Mouse (Mus musculus): ENCODE results near the gene Clgn. TPM values are rescaled to one million over a fixed set of nuclear protein-coding genes. Genes with fewer than 3 reads are reported as not detected.

Clgn gene
- polyA plus RNA-seq, 2 experiments: 0.26 to 0.39 TPM

GRCm38 (mm10) chr8:83441656-83442242 is 52.1 kb downstream of the Clgn start:
- Histone ChIP-seq H3K27me3 (ENCODE audit: control insufficient read depth, insufficient read depth, low read length) (no peaks in the 10 kb centered on the region), H3K9me3 (ENCODE audit: control insufficient read depth, low read length) (no peaks in the 10 kb centered on the region), H3K27ac (peak overlapping the region; percentile 60), H3K4me1 (replicated peaks; ENCODE audit: control insufficient read depth in 2 of 2, insufficient read depth in 2 of 2, low read length in 1 of 2) (peaks cover 18 to 22% of the 10 kb centered on the region in 2 experiments), H3K4me3 (ENCODE audit: insufficient read depth in 1 of 2, low read depth in 2 of 2, low read length in 2 of 2) (peak overlapping the region; percentile 74 to 97), H3K36me3 (replicated peaks; ENCODE audit: control insufficient read depth, insufficient read depth, low read depth) (peaks cover 20% of the 10 kb centered on the region), H3K4me2 (ENCODE audit: low read depth) (peak overlapping the region; percentile 96), H3K9ac (replicated peaks) (peak overlapping the region; percentile 77)
- DNase-seq (ENCODE audit: low read depth in 3 of 3, low spot score in 3 of 3): no peak
- under 1% methylated on average over 29 of the region's 29 CpGs for WGBS (ENCODE audit: insufficient replicate concordance)
- TF ChIP-seq EP300 (IDR thresholded peaks at IDR 0.05; ENCODE audit: low read depth) (no peak), CTCF (IDR thresholded peaks at IDR 0.05; ENCODE audit: low read depth) (no peak)
- no peak; the same call in 1 of the 2 replicates for ATAC-seq (ENCODE audit: insufficient read depth)

- Histone ChIP-seq H3K9ac (replicated peaks) (peak overlapping the region; percentile 77), H3K4me1 (replicated peaks; ENCODE audit: control insufficient read depth in 2 of 2, insufficient read depth in 2 of 2, low read length in 1 of 2) (peaks cover 18 to 22% of the 10 kb centered on the region in 2 experiments), H3K9me3 (ENCODE audit: control insufficient read depth, low read length) (no peaks in the 10 kb centered on the region), H3K27me3 (ENCODE audit: control insufficient read depth, insufficient read depth, low read length) (no peaks in the 10 kb centered on the region), H3K4me3 (ENCODE audit: insufficient read depth in 1 of 2, low read depth in 2 of 2, low read length in 2 of 2) (peak overlapping the region; percentile 74 to 97), H3K36me3 (replicated peaks; ENCODE audit: control insufficient read depth, insufficient read depth, low read depth) (peaks cover 14% of the 10 kb centered on the region), H3K27ac (peak overlapping the region; percentile 60), H3K4me2 (ENCODE audit: low read depth) (peak overlapping the region; percentile 96)
- WGBS (ENCODE audit: insufficient replicate concordance): under 1% methylated on average over 64 of the region's 64 CpGs
- DNase-seq (ENCODE audit: low read depth in 3 of 3, low spot score in 3 of 3): peak; percentile 96 to 97 (median 97)
- TF ChIP-seq CTCF (IDR thresholded peaks at IDR 0.05; ENCODE audit: low read depth): no peak
- no peak for TF ChIP-seq EP300 (IDR thresholded peaks at IDR 0.05; ENCODE audit: low read depth)
- ATAC-seq (ENCODE audit: insufficient read depth): peak; percentile 98
Measured at GRCm38 (mm10) chr8:83442243-83443051, 52.8 kb downstream of the Clgn start.

- H3K4me2 ChIP-seq (ENCODE audit: low read depth): peak overlapping the region; percentile 96
- H3K27me3 ChIP-seq (ENCODE audit: control insufficient read depth, insufficient read depth, low read length): no peaks in the 10 kb centered on the region
- H3K9ac ChIP-seq (replicated peaks): peak overlapping the region; percentile 9; the same call in 1 of the 2 replicates
- 34% methylated on average over 5 of the region's 5 CpGs for whole genome bisulfite sequencing (ENCODE audit: insufficient replicate concordance)
- H3K9me3 ChIP-seq (ENCODE audit: control insufficient read depth, low read length): no peaks in the 10 kb centered on the region
- ATAC-seq (ENCODE audit: insufficient read depth) (no peak), DNase-seq (ENCODE audit: low read depth in 3 of 3, low spot score in 3 of 3) (no peak)
- H3K4me3 ChIP-seq (ENCODE audit: insufficient read depth in 1 of 2, low read depth in 2 of 2, low read length in 2 of 2): peak overlapping the region; percentile 74 to 97
- TF ChIP-seq CTCF (IDR thresholded peaks at IDR 0.05; ENCODE audit: low read depth) (no peak), EP300 (IDR thresholded peaks at IDR 0.05; ENCODE audit: low read depth) (no peak)
- H3K36me3 ChIP-seq (replicated peaks; ENCODE audit: control insufficient read depth, insufficient read depth, low read depth): peaks cover 8% of the 10 kb centered on the region
- peaks cover 18 to 19% of the 10 kb centered on the region in 2 experiments for H3K4me1 ChIP-seq (replicated peaks; ENCODE audit: control insufficient read depth in 2 of 2, insufficient read depth in 2 of 2, low read length in 1 of 2)
- no peak overlapping the region for H3K27ac ChIP-seq
Measured at GRCm38 (mm10) chr8:83443052-83443400, 53.4 kb downstream of the Clgn start.

- no peak overlapping the region for H3K4me3 ChIP-seq (ENCODE audit: insufficient read depth in 1 of 2, low read depth in 2 of 2, low read length in 2 of 2)
- TF ChIP-seq CTCF (IDR thresholded peaks at IDR 0.05; ENCODE audit: low read depth) (peak; percentile 61), EP300 (IDR thresholded peaks at IDR 0.05; ENCODE audit: low read depth) (no peak)
- peaks cover 0 to 2% of the 10 kb centered on the region in 2 experiments; a peak in 1 of 4 replicates for H3K4me1 ChIP-seq (replicated peaks; ENCODE audit: control insufficient read depth in 2 of 2, insufficient read depth in 2 of 2, low read length in 1 of 2)
- no peak overlapping the region for H3K27ac ChIP-seq
- DNase-seq (ENCODE audit: low read depth in 3 of 3, low spot score in 3 of 3) (peak in 1 of 3 experiments; percentile 22), ATAC-seq (ENCODE audit: insufficient read depth) (peak; percentile 23; the same call in 1 of the 2 replicates)
- no peak overlapping the region for H3K4me2 ChIP-seq (ENCODE audit: low read depth)
- H3K9ac ChIP-seq (replicated peaks): no peak overlapping the region
- no peaks in the 10 kb centered on the region for H3K27me3 ChIP-seq (ENCODE audit: control insufficient read depth, insufficient read depth, low read length)
- 62% methylated on average over 1 of the region's 1 CpGs for WGBS (ENCODE audit: insufficient replicate concordance)
- H3K36me3 ChIP-seq (replicated peaks; ENCODE audit: control insufficient read depth, insufficient read depth, low read depth): no peaks in the 10 kb centered on the region
- no peaks in the 10 kb centered on the region for H3K9me3 ChIP-seq (ENCODE audit: control insufficient read depth, low read length)
Measured at GRCm38 (mm10) chr8:83449960-83450359, 60.3 kb downstream of the Clgn start.

- no peak overlapping the region for H3K4me2 ChIP-seq (ENCODE audit: low read depth)
- no peak overlapping the region for H3K4me3 ChIP-seq (ENCODE audit: insufficient read depth in 1 of 2, low read depth in 2 of 2, low read length in 2 of 2)
- no peaks in the 10 kb centered on the region for H3K9me3 ChIP-seq (ENCODE audit: control insufficient read depth, low read length)
- DNase-seq (ENCODE audit: low read depth in 3 of 3, low spot score in 3 of 3) (peak in 1 of 3 experiments; percentile 18), ATAC-seq (ENCODE audit: insufficient read depth) (no peak)
- WGBS (ENCODE audit: insufficient replicate concordance): 8% methylated on average over 3 of the region's 3 CpGs
- H3K4me1 ChIP-seq (replicated peaks; ENCODE audit: control insufficient read depth in 2 of 2, insufficient read depth in 2 of 2, low read length in 1 of 2): no peaks in the 10 kb centered on the region
- H3K36me3 ChIP-seq (replicated peaks; ENCODE audit: control insufficient read depth, insufficient read depth, low read depth): no peaks in the 10 kb centered on the region
- no peak overlapping the region for H3K27ac ChIP-seq
- TF ChIP-seq EP300 (IDR thresholded peaks at IDR 0.05; ENCODE audit: low read depth) (no peak), CTCF (IDR thresholded peaks at IDR 0.05; ENCODE audit: low read depth) (peak; percentile 83)
- H3K9ac ChIP-seq (replicated peaks): no peak overlapping the region
- no peaks in the 10 kb centered on the region for H3K27me3 ChIP-seq (ENCODE audit: control insufficient read depth, insufficient read depth, low read length)
Measured at GRCm38 (mm10) chr8:83451056-83451455, 61.4 kb downstream of the Clgn start.

All from liver, embryonic 14.5 days (tissue).